Mouse (Mus musculus): ENCODE results near the gene 3110040M04Rik. TPM values are rescaled to one million over a fixed set of nuclear protein-coding genes. Genes with fewer than 3 reads are reported as not detected.
"Not testable (repeated sequence)": the region's sequence is repeated elsewhere in the genome, so short reads cannot be mapped to it uniquely, and the experiment has no call there.

3110040M04Rik gene
- total RNA-seq, 2 experiments from 2014 or later, result 0.38 TPM; not detected in 1

GRCm38 (mm10) chr1:151192075-151192474 is 11.8 kb upstream of the 3110040M04Rik start, which contains the start of gene Gm8947:
Gene Gm8947, plus strand, starts transcription at chr1:151192376.
- not testable (repeated sequence) for DNase-seq (ENCODE audit: low spot score)

GRCm38 (mm10) chr1:151192739-151193138 is 11.2 kb upstream of the 3110040M04Rik start:
- DNase-seq (ENCODE audit: low spot score), result not testable (repeated sequence)

- not testable (repeated sequence) for DNase-seq (ENCODE audit: low spot score)
Measured at GRCm38 (mm10) chr1:151195986-151196385, 7.9 kb upstream of the 3110040M04Rik start.

DNA sequence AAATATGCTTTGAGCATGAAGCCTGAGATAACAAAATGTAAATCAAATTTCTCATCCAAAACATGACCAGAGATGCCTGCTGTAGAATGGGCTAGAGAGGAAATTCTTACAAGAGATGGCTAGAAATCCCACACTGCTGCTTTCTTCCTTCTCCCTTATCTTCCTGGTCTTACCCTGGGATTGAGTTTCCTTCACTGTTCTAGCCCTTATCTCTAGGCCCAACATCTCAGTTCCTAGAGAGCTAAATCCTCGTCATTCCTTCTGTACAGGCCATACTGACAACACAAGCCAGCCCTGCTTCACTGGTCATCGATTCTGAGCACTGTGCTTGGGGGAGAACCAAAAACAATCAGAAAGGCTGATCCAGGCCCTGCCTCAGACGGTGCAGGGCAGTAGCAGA is 7.2 kb upstream of the 3110040M04Rik start:
- not testable (repeated sequence) for DNase-seq (ENCODE audit: low spot score)

- DNase-seq (ENCODE audit: low spot score), result not testable (repeated sequence)
Measured at GRCm38 (mm10) chr1:151198120-151198519, 5.8 kb upstream of the 3110040M04Rik start, which contains the start of gene Gm47995. Gene Gm47995, plus strand, starts transcription at chr1:151198448.

DNA sequence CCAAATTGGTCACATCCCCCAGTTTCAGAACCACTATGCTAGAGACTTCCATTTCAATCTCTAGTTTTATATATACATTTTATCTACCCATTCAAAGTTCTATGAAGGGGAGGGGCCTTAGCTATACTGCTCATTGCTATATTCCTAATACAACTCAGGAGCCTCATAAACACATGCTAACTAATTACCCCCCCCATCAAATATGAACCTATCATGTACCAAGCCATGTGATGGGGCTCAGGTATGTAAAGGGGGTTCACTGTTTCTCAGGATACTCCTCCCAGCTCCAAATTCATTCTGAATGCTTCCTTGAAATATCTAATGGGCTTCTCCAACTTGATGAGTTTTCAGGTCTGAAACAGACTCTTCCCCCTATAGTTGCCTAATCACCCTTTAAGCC is 3.3 kb upstream of the 3110040M04Rik start:
- not testable (repeated sequence) for DNase-seq (ENCODE audit: low spot score)

- DNase-seq (ENCODE audit: low spot score), result not testable (repeated sequence)
Measured at GRCm38 (mm10) chr1:151202771-151203170, 1.1 kb upstream of the 3110040M04Rik start.

- not testable (repeated sequence) for DNase-seq (ENCODE audit: low spot score)
Measured at GRCm38 (mm10) chr1:151208493-151208892, 4.6 kb downstream of the 3110040M04Rik start.

DNA sequence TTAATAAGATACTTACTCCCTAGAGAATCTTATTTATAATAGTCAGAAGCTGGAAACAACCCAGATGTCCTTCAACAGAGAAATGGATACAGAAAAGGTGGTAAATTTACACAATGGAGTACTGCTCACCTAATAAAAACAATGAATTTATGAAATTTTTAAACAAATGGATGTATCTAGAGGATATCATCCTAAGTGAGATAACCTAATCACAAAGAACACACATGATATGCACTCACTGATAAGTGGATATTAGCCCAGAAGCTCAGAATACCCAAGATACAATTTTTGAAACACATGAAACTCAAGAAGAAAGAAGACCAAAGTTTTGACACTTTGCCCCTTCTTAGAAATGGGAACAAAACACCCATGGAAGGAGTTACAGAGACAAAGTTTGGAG is 5.0 kb downstream of the 3110040M04Rik start:
- not testable (repeated sequence) for DNase-seq (ENCODE audit: low spot score)

- not testable (repeated sequence) for DNase-seq (ENCODE audit: low spot score)
Measured at GRCm38 (mm10) chr1:151209824-151210355, 6.0 kb downstream of the 3110040M04Rik start, which contains the start of gene Gm47996. Gene Gm47996, plus strand, starts transcription at chr1:151210131.

DNA sequence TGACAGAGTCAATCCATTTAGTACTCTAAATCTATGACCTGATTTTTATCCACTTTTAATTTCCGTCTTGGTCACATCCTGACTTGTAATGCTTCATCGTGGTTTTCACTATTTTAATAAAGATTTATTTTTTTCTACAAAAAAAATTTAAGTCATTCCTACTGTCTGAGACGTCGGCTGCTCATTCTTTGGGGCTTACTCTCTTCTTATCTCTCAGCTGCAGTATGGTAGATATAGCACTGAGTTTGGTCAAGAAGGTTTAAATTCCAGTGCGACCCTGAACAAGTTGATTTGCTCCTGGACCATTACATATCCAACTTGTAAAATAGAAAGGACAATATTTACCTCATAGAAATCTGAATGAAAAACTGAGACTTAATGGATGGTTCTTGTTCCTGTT is 7.7 kb downstream of the 3110040M04Rik start:
- not testable (repeated sequence) for DNase-seq (ENCODE audit: low spot score)

GRCm38 (mm10) chr1:151214862-151215261 is 10.9 kb downstream of the 3110040M04Rik start:
- DNase-seq (ENCODE audit: low spot score), result no peak

DNA sequence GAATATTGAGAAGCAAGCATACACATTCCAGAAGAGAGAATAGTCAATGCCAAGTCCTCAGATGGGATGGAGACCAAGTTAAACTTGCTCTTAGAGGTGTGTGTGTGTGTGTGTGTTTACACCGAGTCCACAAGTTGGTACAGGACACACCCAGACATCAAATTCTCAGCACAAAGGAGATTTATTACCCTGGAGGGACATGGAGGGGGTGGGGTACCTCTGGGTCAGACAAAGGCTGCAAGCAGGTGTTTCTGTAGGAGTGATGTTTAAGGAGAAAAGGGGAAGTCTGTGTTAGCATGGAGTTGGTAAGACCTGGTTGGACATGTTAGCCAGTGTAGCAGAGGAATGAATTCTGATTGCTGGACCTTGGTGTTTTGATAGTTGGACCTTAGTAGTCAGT is 12.1 kb downstream of the 3110040M04Rik start:
- no peak for DNase-seq (ENCODE audit: low spot score)

DNA sequence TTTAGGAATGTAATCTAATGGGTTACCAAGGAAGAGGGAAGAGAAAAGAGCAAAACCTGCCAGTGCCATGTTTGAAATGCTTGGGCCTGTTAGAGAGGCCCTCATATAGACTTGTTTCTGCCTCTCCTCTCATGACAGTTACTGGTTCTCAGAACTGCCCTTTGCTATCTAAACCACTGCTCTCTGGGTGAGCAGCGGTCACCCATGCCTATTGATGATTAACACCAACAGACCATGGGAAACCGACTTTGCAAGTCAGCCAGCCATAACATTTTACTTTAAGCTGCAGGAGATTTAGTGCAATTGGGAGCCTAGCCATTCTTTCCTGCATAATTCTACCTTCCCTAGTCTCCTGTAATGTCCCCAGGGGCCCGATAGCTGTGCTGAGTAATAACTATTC is 12.5 kb downstream of the 3110040M04Rik start:
- DNase-seq (ENCODE audit: low spot score), result no peak

- DNase-seq (ENCODE audit: low spot score), result no peak
Measured at GRCm38 (mm10) chr1:151219045-151219444, 15.1 kb downstream of the 3110040M04Rik start.

GRCm38 (mm10) chr1:151220098-151220497 is 16.2 kb downstream of the 3110040M04Rik start:
- no peak for DNase-seq (ENCODE audit: low spot score)

- DNase-seq (ENCODE audit: low spot score), result no peak
Measured at GRCm38 (mm10) chr1:151222561-151223267, 18.8 kb downstream of the 3110040M04Rik start.

DNA sequence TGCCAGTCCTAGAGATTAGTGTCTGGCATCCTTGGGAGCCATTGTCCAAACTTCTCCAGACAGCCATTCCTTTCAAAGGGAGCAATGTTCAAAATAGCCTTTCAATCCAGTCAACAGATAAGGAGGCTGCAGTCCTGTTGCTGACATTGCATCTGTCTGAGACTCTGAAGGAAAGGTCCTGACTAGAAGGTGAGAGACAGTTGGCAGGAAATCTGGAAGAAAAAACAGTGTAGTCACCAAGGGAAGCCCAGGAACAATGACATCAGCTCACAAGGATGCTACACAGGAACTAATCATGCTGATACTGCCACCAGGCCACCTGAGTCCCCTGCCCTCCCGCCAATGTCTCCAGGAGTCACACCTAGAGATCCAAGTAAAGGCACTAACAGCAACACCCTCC is 19.5 kb downstream of the 3110040M04Rik start:
- no peak for DNase-seq (ENCODE audit: low spot score)

GRCm38 (mm10) chr1:151224536-151224935 is 20.6 kb downstream of the 3110040M04Rik start:
- DNase-seq (ENCODE audit: low spot score), result no peak

DNA sequence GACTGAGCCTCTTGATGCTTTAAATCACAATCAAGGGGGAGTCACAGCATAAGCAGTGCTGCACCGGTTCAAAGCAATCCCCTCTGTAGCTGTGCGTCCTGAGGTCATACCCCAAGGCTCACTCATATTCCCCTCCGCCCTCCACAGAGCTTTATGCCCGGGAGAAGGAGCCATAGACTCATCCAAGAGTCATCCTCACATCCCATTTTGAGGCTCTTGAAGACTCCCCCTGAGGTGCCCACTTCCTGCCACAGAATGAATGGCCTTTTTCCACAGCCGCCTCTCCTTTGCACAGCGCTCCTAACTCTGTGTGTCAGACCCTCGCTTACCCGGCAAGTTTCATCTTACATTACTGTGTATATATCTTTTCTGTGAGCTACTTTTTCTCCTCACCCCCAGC is 23.6 kb downstream of the 3110040M04Rik start:
- DNase-seq (ENCODE audit: low spot score), result no peak

- DNase-seq (ENCODE audit: low spot score), result no peak
Measured at GRCm38 (mm10) chr1:151228320-151228989, 24.5 kb downstream of the 3110040M04Rik start.

DNA sequence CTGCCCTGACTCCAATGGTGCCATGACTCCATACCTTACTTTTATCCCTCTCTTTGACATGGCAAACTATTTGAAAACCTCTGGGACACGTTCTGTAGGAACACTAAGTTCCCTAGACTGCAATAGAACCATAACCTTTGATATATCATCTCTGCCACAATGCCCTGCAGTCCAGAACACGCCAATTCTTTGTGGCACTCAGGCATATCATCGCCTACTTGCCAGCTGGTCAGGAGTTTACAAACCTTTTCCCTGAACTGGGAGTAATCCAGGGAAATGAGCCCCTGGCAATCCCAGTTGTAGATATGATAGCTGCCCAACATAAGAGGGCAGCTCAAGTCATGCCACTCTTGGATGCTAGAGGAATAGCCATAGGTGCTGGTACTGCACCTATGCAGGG is 28.4 kb downstream of the 3110040M04Rik start:
- no peak for DNase-seq (ENCODE audit: low spot score)
